Mouse (Mus musculus) forebrain, postnatal 0 days (tissue): ENCODE measurements around the gene Pgm1. TPM values are rescaled to one million over a fixed set of nuclear protein-coding genes. Genes with fewer than 3 reads are reported as not detected.

ENCODE experiments used
- ATAC-seq: fragments of 200-750 bp; cut with Nextera tagmentation; 2 replicates; pipeline ENCODE4 v1.8.0; 2017; ENCODE audit warnings: mild to moderate bottlenecking, moderate library complexity
- DNase-seq: peaks from one replicate; pipeline ENCODE4 v3.0.0-alpha.2; 2015
- H3K27ac ChIP-seq: fragments of 300-500 bp; sonication (generic); 2 replicates; pipeline ENCODE4 v1.5.1; 2014; ENCODE audit warnings: low read depth, mild to moderate bottlenecking, antibody characterized with exemption, low read length, moderate library complexity, mixed read lengths
- H3K27me3 ChIP-seq: fragments of 300-500 bp; sonication (generic); 2 replicates; pipeline ENCODE4 v1.6.1; 2014; ENCODE audit warnings: mild to moderate bottlenecking, low read length, mixed read lengths; ENCODE audit not compliant: insufficient read depth
- H3K36me3 ChIP-seq: fragments of 300-500 bp; sonication (generic); 2 replicates; pipeline ENCODE4 v1.6.1; 2014; ENCODE audit warnings: mild to moderate bottlenecking, moderate library complexity; ENCODE audit not compliant: insufficient read depth
- H3K4me1 ChIP-seq: fragments of 300-500 bp; sonication (generic); 2 replicates; pipeline ENCODE4 v1.6.1; 2014; ENCODE audit warnings: antibody characterized with exemption; ENCODE audit not compliant: insufficient read depth
- H3K4me2 ChIP-seq: fragments of 300-500 bp; sonication (generic); 2 replicates; pipeline ENCODE4 v1.6.1; 2014; ENCODE audit warnings: low read depth, mild to moderate bottlenecking, moderate library complexity
- H3K4me3 ChIP-seq: fragments of 300-500 bp; sonication (generic); 2 replicates; pipeline ENCODE4 v1.5.1; 2014; ENCODE audit warnings: low read depth, low read length, mixed read lengths
- H3K9ac ChIP-seq: fragments of 300-500 bp; sonication (generic); 2 replicates; pipeline ENCODE4 v1.6.1; 2014; ENCODE audit warnings: mild to moderate bottlenecking
- H3K9me3 ChIP-seq: fragments of 300-500 bp; sonication (generic); 2 replicates; pipeline ENCODE4 v1.6.1; 2016; ENCODE audit warnings: low read length
- CTCF ChIP-seq: sonication (generic); IDR thresholded peaks from 2 replicates; pipeline ENCODE4 v1.5.1; 2016; ENCODE audit warnings: antibody characterized with exemption, control low read depth, low read depth
- WGBS: fragments of 180-500 bp; shearing (Covaris S2); extraction: QIAGEN DNeasy Blood & Tissue Kit; methylation state at CpG from one replicate; pipeline ENCODE4 v1.1.7; 2014; 5-methylcytosine and 5-hydroxymethylcytosine counted together
- polyA plus RNA-seq: library from polyadenylated mRNA; unstranded; fragments of >200 nt; fragmentation: Nextera tagmentation; extraction: Ambion mirVana; gene quantifications from 2 replicates; pipeline ENCODE4 v1.2.1, GENCODE M21; 2015
- total RNA-seq: library from RNA; depleted of rRNA; stranded (reverse); fragments of >200 nt; gene quantifications from 2 replicates; pipeline ENCODE4 v1.2.3, GENCODE M21; 2014

Pgm1 gene
- total and polyA plus RNA-seq, 2 experiments from 2014 or later = 64.6 to 73.5 TPM

DNA sequence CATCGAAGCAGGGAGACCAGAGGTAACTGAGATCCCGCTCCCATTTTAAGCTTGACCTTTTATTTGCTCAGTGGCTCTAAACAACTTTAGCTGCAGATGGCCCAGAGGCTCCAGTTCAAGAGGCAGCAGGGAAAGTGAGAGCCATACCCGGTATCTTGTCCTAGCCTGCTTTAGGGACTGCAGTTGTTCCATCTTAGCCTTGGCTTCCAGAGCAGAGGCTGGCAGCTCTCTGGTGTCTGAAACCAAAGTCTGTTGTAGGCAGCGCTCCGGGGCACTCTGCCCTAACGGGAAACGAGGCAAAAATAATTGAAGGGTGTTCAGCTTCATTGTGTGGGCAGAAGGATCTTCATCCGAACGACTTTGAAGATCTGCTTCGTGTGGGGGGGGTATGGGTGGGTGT lies 26.2 kb downstream of the Pgm1 start:
- no peak overlapping the region for H3K9ac ChIP-seq
- H3K27ac ChIP-seq = no peak overlapping the region
- H3K4me2 ChIP-seq = no peak overlapping the region
- H3K9me3 ChIP-seq = no peaks in the 10 kb centered on the region
- H3K36me3 ChIP-seq = no peaks in the 10 kb centered on the region
- no peaks in the 10 kb centered on the region for H3K27me3 ChIP-seq
- no peaks in the 10 kb centered on the region for H3K4me1 ChIP-seq
- TF ChIP-seq CTCF = no peak
- no peak overlapping the region for H3K4me3 ChIP-seq
- ATAC-seq (no peak), DNase-seq (no peak)
- WGBS = 61% methylated on average over 10 of the region's 10 CpGs

DNA sequence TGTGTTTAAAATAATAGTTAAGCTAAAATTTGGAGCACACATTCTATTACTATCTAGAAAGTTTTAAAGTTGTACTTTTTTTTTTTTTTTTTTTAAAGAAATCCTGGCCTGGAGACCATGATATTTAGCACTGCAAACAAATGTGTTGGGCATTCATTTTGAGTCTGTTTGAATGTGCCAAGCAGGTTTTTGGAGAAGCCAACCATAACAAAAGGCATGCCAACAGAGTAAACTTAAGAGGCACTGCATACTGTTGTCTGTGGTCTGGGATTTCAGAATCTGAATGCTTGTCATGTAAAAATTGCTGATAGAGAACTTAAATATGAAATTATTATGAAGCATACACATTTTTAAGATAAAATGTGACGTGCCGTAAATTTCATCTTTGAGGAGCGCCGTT lies 28.0 kb downstream of the Pgm1 start:
- Histone ChIP-seq H3K27ac (no peak overlapping the region), H3K4me1 (no peaks in the 10 kb centered on the region), H3K9me3 (no peaks in the 10 kb centered on the region), H3K36me3 (no peaks in the 10 kb centered on the region), H3K4me2 (no peak overlapping the region), H3K27me3 (no peaks in the 10 kb centered on the region), H3K9ac (no peak overlapping the region), H3K4me3 (no peak overlapping the region)
- DNase-seq = peak; percentile 45
- ATAC-seq = no peak
- WGBS = 70% methylated on average over 4 of the region's 4 CpGs
- TF ChIP-seq CTCF = no peak

DNA sequence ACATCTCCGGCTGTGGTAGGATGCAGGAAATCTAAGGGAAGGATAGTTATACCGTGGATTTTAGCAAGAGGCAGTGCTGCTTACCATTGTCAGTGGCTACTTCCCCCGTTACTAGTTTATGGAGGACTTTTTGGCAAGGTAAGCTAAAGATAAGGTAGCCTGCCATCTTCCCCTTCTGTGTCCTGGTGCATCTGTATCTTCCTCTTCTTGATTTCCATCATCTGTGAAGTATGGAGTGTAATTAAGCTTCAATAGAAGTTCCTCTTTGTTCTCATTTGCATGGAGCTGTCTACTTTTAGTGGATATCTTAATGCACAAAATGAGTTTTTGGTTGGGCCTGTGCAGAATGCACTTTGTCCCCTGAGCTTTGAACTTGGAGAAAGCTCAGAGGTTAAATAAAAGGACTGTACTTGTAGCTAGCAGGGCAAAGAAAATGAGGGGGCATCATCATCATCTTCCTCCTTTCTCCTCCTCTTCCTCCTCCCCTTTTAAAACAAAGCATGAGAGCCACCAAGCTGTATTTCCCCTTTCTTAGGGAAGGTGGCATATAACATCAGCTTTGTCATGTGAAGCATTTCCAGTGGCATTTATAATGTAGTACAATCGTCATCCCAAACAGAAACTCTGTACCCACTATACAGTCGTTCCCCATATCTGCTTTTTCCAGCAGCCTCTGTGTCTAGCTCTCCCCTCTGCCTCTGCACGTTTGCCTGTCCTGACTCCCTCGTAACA lies 29.0 kb downstream of the Pgm1 start:
- no peak overlapping the region for H3K27ac ChIP-seq
- no peak for TF ChIP-seq CTCF
- WGBS = 76% methylated on average over 7 of the region's 7 CpGs
- H3K4me1 ChIP-seq = no peaks in the 10 kb centered on the region
- no peak for DNase-seq
- H3K4me3 ChIP-seq = no peak overlapping the region
- ATAC-seq = no peak
- H3K27me3 ChIP-seq = no peaks in the 10 kb centered on the region
- H3K9me3 ChIP-seq = no peaks in the 10 kb centered on the region
- H3K36me3 ChIP-seq = no peaks in the 10 kb centered on the region
- no peak overlapping the region for H3K9ac ChIP-seq
- H3K4me2 ChIP-seq = no peak overlapping the region

DNA sequence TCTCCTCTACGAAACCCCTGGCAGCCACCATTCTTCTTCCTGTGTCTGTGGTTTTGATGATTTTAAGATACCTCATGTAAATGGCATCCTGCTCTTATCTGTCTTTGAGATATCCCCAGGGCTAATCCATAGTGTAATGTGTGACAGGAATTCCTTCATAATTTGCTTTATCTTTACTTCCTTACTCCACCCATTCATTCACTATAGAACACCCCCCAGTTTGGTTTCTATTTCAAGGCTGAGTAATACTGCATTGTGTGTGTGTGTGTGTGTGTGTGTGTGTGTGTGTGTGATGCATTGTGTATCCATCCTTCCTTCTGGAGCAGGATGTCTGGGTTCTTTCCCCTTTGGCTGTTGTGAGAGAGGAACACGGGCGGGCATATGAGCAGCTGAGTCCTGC lies 30.1 kb downstream of the Pgm1 start:
- H3K4me2 ChIP-seq = no peak overlapping the region
- no peak overlapping the region for H3K4me3 ChIP-seq
- no peaks in the 10 kb centered on the region for H3K4me1 ChIP-seq
- no peaks in the 10 kb centered on the region for H3K36me3 ChIP-seq
- TF ChIP-seq CTCF = no peak
- DNase-seq (no peak), ATAC-seq (no peak)
- 86% methylated on average over 3 of the region's 3 CpGs for WGBS
- no peak overlapping the region for H3K9ac ChIP-seq
- H3K27ac ChIP-seq = no peak overlapping the region
- H3K9me3 ChIP-seq = no peaks in the 10 kb centered on the region
- no peaks in the 10 kb centered on the region for H3K27me3 ChIP-seq

DNA sequence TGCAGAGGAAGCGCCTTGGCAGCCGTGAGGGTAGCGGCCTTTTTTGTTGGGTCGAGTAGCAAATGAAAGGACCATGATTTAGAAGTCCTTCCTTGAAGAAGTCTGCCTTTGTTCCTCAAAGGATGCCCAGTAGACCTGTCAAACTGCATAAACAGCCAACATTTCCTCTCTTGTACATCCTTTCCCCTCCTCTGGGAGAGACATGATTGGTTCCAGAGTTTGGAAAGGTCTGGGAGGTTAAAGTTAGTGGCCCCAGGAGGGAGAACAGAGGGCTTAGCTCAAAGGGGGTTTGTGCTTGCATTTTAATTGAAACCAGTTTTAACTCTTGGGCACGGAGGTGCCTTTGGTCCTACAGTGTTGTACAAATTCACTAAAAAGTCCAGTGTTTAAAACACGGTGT lies 37.3 kb downstream of the Pgm1 start:
- Histone ChIP-seq H3K4me2 (no peak overlapping the region), H3K27ac (no peak overlapping the region), H3K4me1 (no peaks in the 10 kb centered on the region), H3K27me3 (no peaks in the 10 kb centered on the region), H3K9ac (no peak overlapping the region), H3K9me3 (no peaks in the 10 kb centered on the region), H3K36me3 (peaks cover 3% of the 10 kb centered on the region; the same call in 1 of the 2 replicates), H3K4me3 (no peak overlapping the region)
- no peak for TF ChIP-seq CTCF
- ATAC-seq (no peak), DNase-seq (no peak)
- WGBS = 87% methylated on average over 6 of the region's 6 CpGs

DNA sequence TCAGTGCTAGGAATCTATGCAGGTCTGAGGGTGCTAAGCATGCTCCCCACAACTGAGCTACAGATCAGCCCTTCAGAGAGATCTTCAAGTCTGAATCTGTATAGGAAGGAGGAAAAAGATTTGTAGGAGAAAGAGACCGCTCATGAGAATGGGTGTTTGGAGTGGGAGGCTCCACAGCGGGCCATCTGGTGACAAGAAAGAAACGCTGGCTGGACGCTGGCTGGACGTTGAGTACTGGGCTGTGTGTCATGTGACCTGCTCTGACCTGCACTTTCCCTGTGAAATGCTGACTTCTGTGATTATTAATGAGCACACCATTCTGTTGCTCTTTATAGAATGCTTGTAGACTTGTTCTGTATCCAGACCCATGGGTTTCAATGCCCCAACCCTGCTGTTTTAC lies 40.1 kb downstream of the Pgm1 start:
- Histone ChIP-seq H3K4me2 (no peak overlapping the region), H3K9ac (no peak overlapping the region), H3K27ac (no peak overlapping the region), H3K4me1 (no peaks in the 10 kb centered on the region), H3K27me3 (no peaks in the 10 kb centered on the region), H3K4me3 (no peak overlapping the region), H3K36me3 (peaks cover 12% of the 10 kb centered on the region; the same call in 1 of the 2 replicates), H3K9me3 (no peaks in the 10 kb centered on the region)
- no peak for TF ChIP-seq CTCF
- DNase-seq (no peak), ATAC-seq (no peak)
- 68% methylated on average over 5 of the region's 5 CpGs for WGBS

DNA sequence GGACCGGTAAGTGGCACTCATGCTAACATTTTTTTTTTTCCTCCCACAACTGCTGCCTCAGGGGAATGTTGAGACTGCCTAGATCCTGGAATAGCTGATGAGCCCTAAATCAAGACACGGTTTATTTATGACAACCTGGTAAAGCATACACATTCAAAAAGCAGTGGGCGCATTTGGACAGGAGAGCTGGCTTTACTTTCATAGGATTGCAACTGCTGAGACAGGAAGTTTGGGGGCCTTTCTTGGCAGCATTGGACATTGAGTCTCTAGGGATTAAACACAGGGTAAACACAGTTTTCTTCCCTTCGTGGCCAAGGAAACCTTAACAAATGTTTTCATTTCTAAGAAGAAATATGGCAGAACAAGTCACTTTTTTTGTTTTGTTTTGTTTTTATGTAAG lies 40.9 kb downstream of the Pgm1 start:
- Histone ChIP-seq H3K9me3 (no peaks in the 10 kb centered on the region), H3K36me3 (peaks cover 12% of the 10 kb centered on the region; the same call in 1 of the 2 replicates), H3K4me1 (no peaks in the 10 kb centered on the region), H3K27ac (no peak overlapping the region), H3K4me2 (no peak overlapping the region), H3K4me3 (no peak overlapping the region), H3K27me3 (no peaks in the 10 kb centered on the region), H3K9ac (no peak overlapping the region)
- ATAC-seq (no peak), DNase-seq (no peak)
- 73% methylated on average over 4 of the region's 4 CpGs for WGBS
- no peak for TF ChIP-seq CTCF
